ENCODE assay signal across 8 mouse cellular contexts in genomic region chr5:25011019-25011485, GRCm38 (mm10).
A peak's percentile ranks its signal among the peaks of the same experiment; 100 is the strongest.
DNase-seq lines count a peak whose midpoint lies in the region; ATAC-seq lines count a peak whose summit lies in the region.

No protein-coding gene starts in this region.

- no peak overlapping the region for H3K9ac ChIP-seq in hindbrain, embryonic 13.5 days

- peak; percentile 70 for ATAC-seq in hindbrain, embryonic 13.5 days (ENCODE audit: low FRiP score)

- H3K36me3 ChIP-seq in hindbrain, embryonic 13.5 days: no peaks in the 10 kb centered on the region

- no peaks in the 10 kb centered on the region for H3K9me3 ChIP-seq in hindbrain, embryonic 13.5 days

- peak overlapping the region; percentile 24 for H3K4me2 ChIP-seq in hindbrain, embryonic 13.5 days

- WGBS in hindbrain, embryonic 13.5 days: 16% methylated on average over 8 of the region's 8 CpGs

- H3K27me3 ChIP-seq in hindbrain, embryonic 13.5 days: peaks cover 14% of the 10 kb centered on the region; the same call in 1 of the 2 replicates

- H3K27ac ChIP-seq in hindbrain, embryonic 13.5 days: no peak overlapping the region

- H3K4me3 ChIP-seq in hindbrain, embryonic 13.5 days: no peak overlapping the region

- H3K4me1 ChIP-seq in hindbrain, embryonic 13.5 days (replicated peaks): peaks cover 13% of the 10 kb centered on the region

- DNase-seq in MEL-GATA-1-ER (ENCODE audit: extremely low read depth, low read depth): peak; percentile 86
- peak; percentile 90 for DNase-seq in cerebellum, adult 9-10 months
- DNase-seq in frontal cortex, postnatal 14 days (ENCODE audit: low spot score in 2 of 2): peak; percentile 65 to 82
- peak; percentile 75 to 88 for DNase-seq in layer of hippocampus, postnatal 14 days (ENCODE audit: low spot score in 2 of 2)
- peak; percentile 89 for DNase-seq in lung, postnatal 14 days
- peak; percentile 65 for DNase-seq in retina, adult 2 months (ENCODE audit: low read depth, low spot score)
- peak; percentile 75 to 81 for DNase-seq in thymus, postnatal 36 days
